Mouse (Mus musculus) midbrain, embryonic 11.5 days (tissue): ENCODE results near the gene Car3. TPM values are rescaled to one million over a fixed set of nuclear protein-coding genes. Genes with fewer than 3 reads are reported as not detected.
A peak's percentile ranks its signal among the peaks of the same experiment; 100 is the strongest.
"Not testable (repeated sequence)": the region's sequence is repeated elsewhere in the genome, so short reads cannot be mapped to it uniquely, and the experiment has no call there.

Experiments
- ATAC-seq: fragments of 200-750 bp; cut with Nextera tagmentation; 2 replicates; pipeline ENCODE4 v1.8.0; 2017; ENCODE audit warnings: moderate TSS enrichment, moderate library complexity; ENCODE audit not compliant: low FRiP score
- DNase-seq: peaks from one replicate; pipeline ENCODE4 v3.0.0; 2015; ENCODE audit warnings: low spot score; ENCODE audit errors: missing footprints
- H3K27ac ChIP-seq: fragments of 300-500 bp; sonication (generic); 2 replicates; pipeline ENCODE4 v1.5.1; 2014; ENCODE audit warnings: low read depth, low read length
- H3K27me3 ChIP-seq: fragments of 300-500 bp; sonication (generic); 2 replicates; pipeline ENCODE4 v1.6.1; 2014; ENCODE audit warnings: mild to moderate bottlenecking, low read length, moderate library complexity, mixed read lengths; ENCODE audit not compliant: control insufficient read depth, insufficient read depth
- H3K36me3 ChIP-seq: fragments of 300-500 bp; sonication (generic); 2 replicates; pipeline ENCODE4 v1.6.1; 2014; ENCODE audit warnings: mild to moderate bottlenecking, low read length, moderate library complexity, mixed read lengths; ENCODE audit not compliant: control insufficient read depth, insufficient read depth
- H3K4me1 ChIP-seq: fragments of 300-500 bp; sonication (generic); 2 replicates; pipeline ENCODE4 v1.6.1; 2014; ENCODE audit warnings: low read length; ENCODE audit not compliant: control insufficient read depth, insufficient read depth
- H3K4me2 ChIP-seq: fragments of 300-500 bp; sonication (generic); 2 replicates; pipeline ENCODE4 v1.6.1; 2014; ENCODE audit warnings: mild to moderate bottlenecking, moderate library complexity
- H3K4me3 ChIP-seq: fragments of 300-500 bp; sonication (generic); 2 replicates; pipeline ENCODE4 v1.5.1; 2014; ENCODE audit warnings: low read depth, low read length
- H3K9ac ChIP-seq: fragments of 300-500 bp; sonication (generic); 2 replicates; pipeline ENCODE4 v1.6.1; 2014; ENCODE audit warnings: low read length
- H3K9me3 ChIP-seq: fragments of 300-500 bp; sonication (generic); 2 replicates; pipeline ENCODE4 v1.6.1; 2016; ENCODE audit warnings: low read length; ENCODE audit not compliant: control insufficient read depth
- WGBS: fragments of 180-500 bp; shearing (Covaris S2); extraction: QIAGEN DNeasy Blood & Tissue Kit; methylation state at CpG from one replicate; pipeline ENCODE4 v1.1.7; 2014; 5-methylcytosine and 5-hydroxymethylcytosine counted together
- polyA plus RNA-seq: library from polyadenylated mRNA; unstranded; fragments of >200 nt; fragmentation: Nextera tagmentation; extraction: Ambion mirVana; gene quantifications from 2 replicates; pipeline ENCODE4 v1.2.1, GENCODE M21; 2014

Car3 gene
- 3.5 and 3.9 TPM in 2 replicates for polyA plus RNA-seq

DNA sequence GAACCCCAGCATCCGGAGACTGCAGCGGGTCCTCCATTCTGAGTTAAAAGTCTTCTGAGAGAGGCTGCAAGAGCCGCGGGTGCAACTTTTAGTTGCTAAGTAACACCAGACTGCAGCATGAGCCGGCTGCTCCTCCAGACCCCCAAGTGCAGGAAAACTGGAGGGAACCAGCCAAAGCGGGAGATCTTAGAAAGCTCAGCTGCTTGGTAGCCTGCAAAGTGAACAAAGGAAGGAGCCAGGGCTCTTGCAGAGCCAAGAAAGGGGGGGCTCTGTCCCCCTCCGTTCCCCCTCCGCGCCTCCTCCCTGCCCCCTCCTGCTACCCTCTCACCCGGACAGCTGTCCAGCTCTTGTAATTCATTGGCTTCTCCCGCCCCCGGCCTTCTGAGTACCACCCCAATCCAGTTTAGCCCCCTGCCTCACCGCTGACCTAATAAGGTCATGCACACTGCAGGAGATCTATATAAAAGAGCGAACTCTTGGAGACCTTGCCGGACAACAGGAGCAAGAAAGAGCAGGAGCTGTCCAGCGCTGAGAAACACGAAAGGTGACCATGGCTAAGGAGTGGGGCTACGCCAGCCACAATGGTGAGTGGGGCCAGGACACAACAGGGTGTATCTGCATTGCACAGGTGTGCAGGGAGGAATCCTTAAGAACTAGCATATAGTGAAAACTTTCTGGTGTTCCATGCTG is at the start of gene Car3:
Car3 (plus strand) TSS at position 491 of the 690 bp plus-strand sequence.
- H3K27ac ChIP-seq, result peak within 1 kb of the TSS; percentile 52; the same call in 1 of the 2 replicates
- peak within 1 kb of the TSS; percentile 74 for H3K9ac ChIP-seq
- 1% methylated on average over 18 of the region's 18 CpGs for WGBS

DNA sequence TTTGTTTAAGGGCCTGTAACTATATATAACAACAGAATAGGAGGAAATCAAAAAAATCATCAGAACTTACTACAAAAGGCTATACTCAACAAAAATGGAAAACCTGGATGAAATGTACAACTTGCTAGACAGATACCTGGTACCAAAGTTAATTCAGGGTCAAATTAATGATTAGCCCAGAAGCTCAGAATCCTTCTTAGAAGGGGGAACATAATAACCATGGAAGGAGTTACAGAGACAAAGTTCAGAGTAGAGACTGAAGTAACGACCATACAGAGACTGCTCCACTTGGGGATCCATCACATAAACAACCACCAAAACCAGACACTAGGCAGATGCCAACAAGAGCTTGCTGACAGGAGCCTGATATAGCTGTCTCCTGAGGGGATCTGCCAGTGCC is 47.9 kb upstream of the Car3 start:
- DNase-seq, H3K9ac ChIP-seq, ATAC-seq, H3K4me3 ChIP-seq, H3K4me2 ChIP-seq, H3K27me3 ChIP-seq, H3K4me1 ChIP-seq, H3K9me3 ChIP-seq, H3K36me3 ChIP-seq, H3K27ac ChIP-seq: not testable (repeated sequence)
- WGBS, result 86% methylated on average over 1 of the region's 1 CpGs

More for the DNA sequence above, at the start of gene Car3:
- peak within 1 kb of the TSS; percentile 44 for H3K4me3 ChIP-seq
- H3K9me3 ChIP-seq, result no peaks in the 10 kb centered on the region
- H3K27me3 ChIP-seq, result no peaks in the 10 kb centered on the region
- ATAC-seq (peak; percentile 94), DNase-seq (peak; percentile 91)
- peak within 1 kb of the TSS; percentile 83 for H3K4me2 ChIP-seq
- peaks cover 3% of the 10 kb centered on the region; the same call in 1 of the 2 replicates for H3K4me1 ChIP-seq
- H3K36me3 ChIP-seq, result no peaks in the 10 kb centered on the region

DNA sequence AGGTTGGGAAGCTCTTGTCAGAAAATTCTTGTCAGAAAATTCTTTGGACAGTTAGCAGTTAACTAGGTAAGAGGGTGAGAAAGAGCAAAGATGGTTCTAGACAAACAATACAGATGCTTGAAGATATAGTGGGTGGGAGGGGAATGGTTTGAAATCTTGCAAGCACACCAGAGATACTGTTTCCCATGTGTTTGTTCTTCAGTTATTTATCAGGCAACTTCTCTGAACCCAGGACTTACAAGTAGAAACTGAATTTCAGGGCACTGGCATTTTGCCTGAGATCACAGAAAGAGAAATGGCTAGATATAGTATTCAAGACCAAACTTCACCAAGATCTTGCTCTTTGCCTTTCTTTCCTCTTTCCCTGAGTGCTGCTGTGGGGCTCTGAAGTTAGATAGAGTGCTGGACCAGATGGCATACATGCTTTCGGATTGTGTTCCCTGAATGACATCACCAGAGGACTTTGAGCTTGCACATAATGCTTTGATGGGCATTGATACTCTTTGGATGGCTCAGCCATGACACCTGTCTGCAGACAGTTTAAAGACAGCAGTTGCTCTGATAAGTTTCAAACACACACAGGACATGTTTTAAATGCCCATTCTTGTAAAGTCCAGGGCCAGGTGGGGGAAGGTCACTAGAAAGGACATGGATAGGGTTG is 43.3 kb upstream of the Car3 start:
- Histone ChIP-seq H3K27me3 (no peaks in the 10 kb centered on the region), H3K4me1 (no peaks in the 10 kb centered on the region), H3K9me3 (no peaks in the 10 kb centered on the region), H3K4me3 (no peak overlapping the region), H3K4me2 (no peak overlapping the region), H3K27ac (no peak overlapping the region), H3K36me3 (no peaks in the 10 kb centered on the region), H3K9ac (no peak overlapping the region)
- DNase-seq (no peak), ATAC-seq (no peak)
- whole genome bisulfite sequencing, result 82% methylated on average over 1 of the region's 1 CpGs

DNA sequence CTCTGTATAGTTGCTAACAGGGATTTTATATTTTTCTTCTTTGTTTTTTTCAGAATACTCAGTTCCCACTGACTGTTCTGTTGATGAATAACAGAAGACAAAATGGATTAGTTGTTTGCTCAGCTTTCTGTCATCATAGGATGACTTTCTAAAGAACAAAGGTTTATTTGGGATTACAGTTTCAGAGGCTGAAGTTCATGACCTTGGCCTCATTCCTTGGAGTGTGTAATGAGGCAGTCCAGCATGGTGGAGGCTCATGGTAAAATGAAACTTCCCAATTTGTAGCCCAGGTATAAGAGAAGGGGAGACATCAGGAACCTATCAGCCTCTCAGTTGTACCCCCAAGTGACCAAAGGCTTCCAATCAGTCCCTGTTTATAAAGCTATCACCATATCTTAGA is 34.4 kb upstream of the Car3 start:
- H3K27ac ChIP-seq, result no peak overlapping the region
- ATAC-seq, result no peak
- H3K27me3 ChIP-seq, result no peaks in the 10 kb centered on the region
- no peaks in the 10 kb centered on the region for H3K9me3 ChIP-seq
- no peak overlapping the region for H3K4me2 ChIP-seq
- DNase-seq, result no peak
- no peaks in the 10 kb centered on the region for H3K4me1 ChIP-seq
- H3K4me3 ChIP-seq, result no peak overlapping the region
- H3K36me3 ChIP-seq, result no peaks in the 10 kb centered on the region
- H3K9ac ChIP-seq, result no peak overlapping the region

DNA sequence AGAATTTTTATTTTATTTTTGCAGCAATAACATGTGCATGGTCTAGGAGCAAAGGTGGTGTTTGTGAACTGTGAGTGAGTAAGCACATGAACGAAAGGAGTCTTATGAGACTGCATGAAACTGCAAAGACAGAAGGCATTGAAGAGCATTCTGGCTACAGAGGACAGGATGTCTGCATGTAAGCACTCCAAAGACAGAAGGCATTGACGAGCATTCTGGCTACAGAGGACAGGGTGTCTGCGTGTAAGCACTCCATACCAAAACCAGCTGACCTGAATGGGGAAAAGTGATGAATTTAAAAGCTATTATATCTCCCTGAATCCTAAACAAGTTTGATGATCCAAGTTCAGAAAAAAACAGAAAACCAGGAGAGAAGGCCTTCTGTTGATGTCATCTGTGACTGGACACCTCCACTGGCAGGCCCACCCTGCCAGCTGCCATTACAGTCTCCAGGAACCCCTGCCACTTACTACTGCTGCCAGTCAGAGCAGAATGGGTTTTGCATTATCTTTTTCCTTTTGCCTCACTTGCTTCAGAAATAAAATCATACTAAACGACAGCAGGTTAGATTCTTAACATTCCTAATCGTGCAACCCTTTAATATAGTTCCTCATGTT is 32.0 kb upstream of the Car3 start:
- Histone ChIP-seq H3K4me2 (no peak overlapping the region), H3K36me3 (no peaks in the 10 kb centered on the region), H3K27ac (no peak overlapping the region), H3K9ac (no peak overlapping the region), H3K9me3 (no peaks in the 10 kb centered on the region), H3K4me3 (no peak overlapping the region), H3K4me1 (no peaks in the 10 kb centered on the region), H3K27me3 (no peaks in the 10 kb centered on the region)
- WGBS, result 87% methylated on average over 5 of the region's 5 CpGs
- no peak for DNase-seq
- ATAC-seq, result no peak

DNA sequence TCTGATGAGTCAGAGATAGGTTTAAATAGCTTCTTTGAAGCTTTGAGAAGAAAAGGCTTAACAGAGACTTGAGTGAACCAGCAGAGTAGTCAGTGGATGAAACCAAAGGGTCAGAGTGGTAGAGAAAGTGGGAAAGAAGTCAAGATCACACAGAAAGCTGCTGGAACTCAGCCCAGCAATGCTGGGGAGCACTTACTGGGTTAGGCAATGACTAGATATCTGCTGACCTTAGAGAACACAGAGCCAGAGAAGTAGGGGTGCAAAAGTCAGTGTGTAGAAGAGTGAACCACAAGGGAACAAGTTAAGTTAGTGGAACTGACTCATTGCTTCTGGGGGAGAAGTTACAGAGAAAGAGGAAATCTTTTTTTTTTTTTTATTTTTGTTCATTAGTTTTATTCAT is 30.5 kb upstream of the Car3 start:
- Histone ChIP-seq H3K27me3 (no peaks in the 10 kb centered on the region), H3K9ac (no peak overlapping the region), H3K4me1 (no peaks in the 10 kb centered on the region), H3K9me3 (no peaks in the 10 kb centered on the region), H3K27ac (no peak overlapping the region), H3K4me3 (no peak overlapping the region), H3K4me2 (no peak overlapping the region), H3K36me3 (no peaks in the 10 kb centered on the region)
- ATAC-seq (no peak), DNase-seq (no peak)

DNA sequence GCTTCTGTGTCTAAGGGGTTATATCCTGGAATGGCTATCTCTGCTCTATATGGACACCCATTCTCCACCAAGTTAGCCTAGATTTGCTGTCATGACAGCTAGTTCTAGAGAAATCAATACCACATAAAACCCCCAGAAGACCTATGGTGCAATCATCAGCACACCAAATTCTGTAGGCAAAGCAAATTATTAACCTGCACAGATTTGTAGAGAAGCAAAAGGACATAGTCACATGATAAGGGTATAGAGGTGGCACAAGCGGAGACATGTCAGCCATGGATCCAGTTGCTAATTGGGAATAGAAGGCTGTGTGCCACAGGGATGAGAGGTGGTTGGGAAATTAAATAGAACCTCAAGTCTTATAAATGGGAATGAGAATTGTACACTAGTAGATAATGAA is 24.4 kb upstream of the Car3 start:
- DNase-seq (no peak), ATAC-seq (no peak)
- H3K27ac ChIP-seq, result no peak overlapping the region

DNA sequence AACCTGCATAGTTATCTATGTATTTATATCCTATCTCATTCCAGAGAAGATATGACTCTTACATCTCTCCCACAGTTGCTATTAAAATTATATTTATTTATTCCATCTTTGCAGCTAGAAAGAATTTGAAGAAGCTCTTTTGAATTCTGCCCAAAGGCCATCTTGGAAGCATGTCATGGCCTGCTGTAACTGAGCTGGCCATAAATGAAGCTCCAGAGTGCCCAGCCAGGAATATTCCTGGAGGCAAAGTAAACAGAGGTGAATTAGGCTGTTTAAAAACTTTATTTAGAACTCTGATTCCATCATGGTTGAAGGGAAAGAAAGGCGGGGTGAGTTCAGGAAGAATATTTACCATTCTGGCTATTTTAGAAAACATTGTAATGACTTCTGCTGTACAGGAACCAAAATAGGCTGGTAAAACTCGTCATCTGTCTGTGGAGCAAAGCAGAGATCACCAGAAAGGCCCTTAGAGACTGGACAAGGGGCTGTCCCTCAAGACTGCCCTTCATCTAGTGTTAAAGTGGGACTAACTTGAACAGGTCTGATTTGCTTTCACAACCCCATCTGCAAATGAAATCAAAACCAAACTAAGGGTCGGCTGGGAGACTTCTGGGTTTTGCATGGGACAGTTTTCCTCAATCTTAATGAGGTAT is 23.7 kb upstream of the Car3 start:
- DNase-seq (no peak), ATAC-seq (no peak)
- Histone ChIP-seq H3K4me3 (no peak overlapping the region), H3K27ac (no peak overlapping the region), H3K36me3 (no peaks in the 10 kb centered on the region), H3K9me3 (no peaks in the 10 kb centered on the region), H3K9ac (no peak overlapping the region), H3K4me2 (no peak overlapping the region), H3K27me3 (no peaks in the 10 kb centered on the region), H3K4me1 (no peaks in the 10 kb centered on the region)
- 85% methylated on average over 3 of the region's 3 CpGs for WGBS

More for the DNA sequence above, 24.4 kb upstream of the Car3 start:
- Histone ChIP-seq H3K27me3 (no peaks in the 10 kb centered on the region), H3K4me1 (no peaks in the 10 kb centered on the region), H3K9me3 (no peaks in the 10 kb centered on the region), H3K36me3 (no peaks in the 10 kb centered on the region), H3K4me3 (no peak overlapping the region), H3K4me2 (no peak overlapping the region), H3K9ac (no peak overlapping the region)
- WGBS, result 92% methylated on average over 1 of the region's 1 CpGs
